Mouse (Mus musculus): ENCODE results near the gene Bbc3. TPM values are rescaled to one million over a fixed set of nuclear protein-coding genes. Genes with fewer than 3 reads are reported as not detected.

Gene Bbc3
- total and polyA plus RNA-seq, 3 experiments: 2.9 to 9.3 TPM; not detected in 1

DNA sequence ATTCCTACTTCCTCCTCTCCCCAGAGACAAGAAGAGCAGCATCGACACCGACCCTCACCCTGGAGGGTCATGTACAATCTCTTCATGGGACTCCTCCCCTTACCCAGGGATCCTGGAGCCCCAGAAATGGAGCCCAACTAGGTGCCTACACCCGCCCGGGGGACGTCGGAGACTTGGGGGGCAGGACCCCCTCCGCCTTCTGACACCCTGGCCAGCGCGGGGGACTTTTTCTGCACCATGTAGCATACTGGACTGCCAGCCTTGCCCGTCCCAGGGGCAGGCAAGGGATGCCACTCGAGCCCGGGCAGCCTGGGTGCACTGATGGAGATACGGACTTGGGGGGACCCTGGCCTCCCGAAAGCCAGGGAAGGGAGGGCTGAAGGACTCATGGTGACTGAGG, 8.9 kb downstream of the Bbc3 start:
- H3K9me3 ChIP-seq (replicated peaks; ENCODE audit: insufficient read depth, low read length): no peaks in the 10 kb centered on the region
- no peak overlapping the region for H3K4me3 ChIP-seq (ENCODE audit: control insufficient read depth in 1 of 2, insufficient read depth in 1 of 2, low read depth in 2 of 2, low read length in 2 of 2)
- no peak for DNase-seq (ENCODE audit: low read depth, low spot score)
- H3K27me3 ChIP-seq (ENCODE audit: control insufficient read depth in 1 of 2, insufficient read depth in 2 of 2, low read length in 2 of 2): no peaks in the 10 kb centered on the region
- peaks cover 5% of the 10 kb centered on the region; the same call in 1 of the 2 replicates for H3K79me2 ChIP-seq (ENCODE audit: control insufficient read depth, insufficient read depth, low read length, poor library complexity)
- peaks cover 0 to 3% of the 10 kb centered on the region in 2 experiments; a peak in 2 of 4 replicates for H3K36me3 ChIP-seq (ENCODE audit: control insufficient read depth in 1 of 2, insufficient read depth in 2 of 2, low read length in 2 of 2)
- TF ChIP-seq CHD2 (IDR thresholded peaks at IDR 0.05; ENCODE audit: low read length) (no peak), UBTF (IDR thresholded peaks at IDR 0.05; ENCODE audit: borderline replicate concordance, insufficient read depth, low read depth, low read length) (no peak), ELF1 (IDR thresholded peaks at IDR 0.05; ENCODE audit: low read depth, low read length) (no peak), SMC3 (IDR thresholded peaks at IDR 0.05; ENCODE audit: low read depth, low read length) (no peak), JUND (IDR thresholded peaks at IDR 0.05; ENCODE audit: low read depth, low read length) (no peak), BHLHE40 (IDR thresholded peaks at IDR 0.05; ENCODE audit: borderline replicate concordance, low read depth, low read length) (no peak), NELFE (IDR thresholded peaks at IDR 0.05; ENCODE audit: low read depth, low read length) (no peak), TBP (IDR thresholded peaks at IDR 0.05; ENCODE audit: low read depth, low read length) (no peak), NRF1 (IDR thresholded peaks at IDR 0.05; ENCODE audit: insufficient read depth, low read depth, low read length, poor library complexity, severe bottlenecking) (no peak), ZC3H11A (IDR thresholded peaks at IDR 0.05; ENCODE audit: low read depth, low read length) (no peak), GABPA (IDR thresholded peaks at IDR 0.05; ENCODE audit: low read depth, low read length) (no peak), HCFC1 (IDR thresholded peaks at IDR 0.05; ENCODE audit: low read depth, low read length) (no peak), E2F4 (IDR thresholded peaks at IDR 0.05; ENCODE audit: borderline replicate concordance, low read depth, low read length) (no peak), USF2 (IDR thresholded peaks at IDR 0.05; ENCODE audit: borderline replicate concordance in 1 of 2, insufficient read depth in 1 of 2, low read depth in 1 of 2, low read length in 2 of 2) (no peak), RAD21 (IDR thresholded peaks at IDR 0.05; ENCODE audit: low read depth, low read length) (no peak)
- no peak overlapping the region for H3K9ac ChIP-seq (ENCODE audit: control insufficient read depth, low read depth, low read length, poor library complexity, severe bottlenecking)
- peaks cover 4 to 11% of the 10 kb centered on the region in 2 experiments; a peak in 3 of 4 replicates for H3K4me1 ChIP-seq (ENCODE audit: control insufficient read depth in 1 of 2, insufficient read depth in 2 of 2, low read length in 2 of 2)
- no peak overlapping the region for H3K27ac ChIP-seq (ENCODE audit: control insufficient read depth, low read depth, low read length)

- H3K9ac ChIP-seq (ENCODE audit: control insufficient read depth, low read depth, low read length, poor library complexity, severe bottlenecking): no peak overlapping the region
- H3K4me1 ChIP-seq (ENCODE audit: control insufficient read depth in 1 of 2, insufficient read depth in 2 of 2, low read length in 2 of 2): peaks cover 0 to 3% of the 10 kb centered on the region in 2 experiments; a peak in 1 of 4 replicates
- peaks cover 0 to 2% of the 10 kb centered on the region in 2 experiments; a peak in 2 of 4 replicates for H3K36me3 ChIP-seq (ENCODE audit: control insufficient read depth in 1 of 2, insufficient read depth in 2 of 2, low read length in 2 of 2)
- TF ChIP-seq MEF2A (IDR thresholded peaks at IDR 0.05; ENCODE audit: extremely low read depth, insufficient replicate concordance, low read depth, low read length, poor library complexity, severe bottlenecking): no peak
- H3K27ac ChIP-seq (ENCODE audit: control insufficient read depth, low read depth, low read length): no peak overlapping the region
- no peak overlapping the region for H3K4me3 ChIP-seq (ENCODE audit: control insufficient read depth in 1 of 2, insufficient read depth in 1 of 2, low read depth in 2 of 2, low read length in 2 of 2)
- H3K9me3 ChIP-seq (replicated peaks; ENCODE audit: insufficient read depth, low read length): no peaks in the 10 kb centered on the region
- no peaks in the 10 kb centered on the region for H3K79me2 ChIP-seq (ENCODE audit: control insufficient read depth, insufficient read depth, low read length, poor library complexity)
- DNase-seq (ENCODE audit: low read depth, low spot score): no peak
- no peaks in the 10 kb centered on the region for H3K27me3 ChIP-seq (ENCODE audit: control insufficient read depth in 1 of 2, insufficient read depth in 2 of 2, low read length in 2 of 2)
Observed at GRCm38 (mm10) chr7:16319216-16319615, 11.0 kb downstream of the Bbc3 start.
